Mouse (Mus musculus): ENCODE measurements around the gene Braf.

Braf gene

GRCm38 (mm10) chr6:39607365-39607764 lies 117.9 kb downstream of the Braf start:
- DNase-seq (ENCODE audit: low spot score in 2 of 2), result no peak

GRCm38 (mm10) chr6:39606862-39607261 lies 118.4 kb downstream of the Braf start:
- no peak for DNase-seq (ENCODE audit: low spot score in 2 of 2)

GRCm38 (mm10) chr6:39606056-39606455 lies 119.2 kb downstream of the Braf start:
- DNase-seq (ENCODE audit: low spot score in 2 of 2), result no peak

- DNase-seq (ENCODE audit: low spot score in 2 of 2), result peak; percentile 34 to 36
These were observed 120.7 kb downstream of the Braf start for GRCm38 (mm10) chr6:39604565-39604964.

- DNase-seq (ENCODE audit: low spot score in 2 of 2), result no peak
These were observed 123.4 kb downstream of the Braf start for GRCm38 (mm10) chr6:39601828-39602227.

- DNase-seq (ENCODE audit: low spot score in 2 of 2), result no peak
These were observed 124.4 kb downstream of the Braf start for GRCm38 (mm10) chr6:39600851-39601250.

- DNase-seq (ENCODE audit: low spot score in 2 of 2), result peak; percentile 92 to 93
These were observed 132.7 kb downstream of the Braf start, which contains the start of gene Ndufb2 for GRCm38 (mm10) chr6:39592401-39593214. Gene Ndufb2 (plus strand): TSS chr6:39592574.

GRCm38 (mm10) chr6:39591481-39591880 lies 133.8 kb downstream of the Braf start:
- no peak for DNase-seq (ENCODE audit: low spot score in 2 of 2)

GRCm38 (mm10) chr6:39585517-39585916 lies 139.7 kb downstream of the Braf start, which contains the start of gene Gm42420:
Gene Gm42420 (plus strand): TSS chr6:39585753.
- DNase-seq (ENCODE audit: low spot score in 2 of 2), result no peak

GRCm38 (mm10) chr6:39581087-39581784 lies 144.0 kb downstream of the Braf start:
- DNase-seq (ENCODE audit: low spot score in 2 of 2), result no peak

- DNase-seq (ENCODE audit: low spot score in 2 of 2), result no peak
These were observed 144.7 kb downstream of the Braf start for GRCm38 (mm10) chr6:39580558-39580957.

- DNase-seq (ENCODE audit: low spot score in 2 of 2), result peak in 1 of 2 experiments; percentile 67
These were observed 145.7 kb downstream of the Braf start for GRCm38 (mm10) chr6:39579552-39579951.

- no peak for DNase-seq (ENCODE audit: low spot score in 2 of 2)
These were observed 150.3 kb downstream of the Braf start for GRCm38 (mm10) chr6:39574951-39575350.

GRCm38 (mm10) chr6:39574555-39574869 lies 150.8 kb downstream of the Braf start:
- no peak for DNase-seq (ENCODE audit: low spot score in 2 of 2)

GRCm38 (mm10) chr6:39573791-39574554 lies 151.3 kb downstream of the Braf start, which contains the start of gene Adck2:
Gene Adck2 (plus strand): TSS chr6:39573873.
- peak; percentile 70 to 71 for DNase-seq (ENCODE audit: low spot score in 2 of 2)

GRCm38 (mm10) chr6:39570426-39570825 lies 154.8 kb downstream of the Braf start:
- no peak for DNase-seq (ENCODE audit: low spot score in 2 of 2)

GRCm38 (mm10) chr6:39567528-39567927 lies 157.7 kb downstream of the Braf start:
- no peak for DNase-seq (ENCODE audit: low spot score in 2 of 2)

- peak; percentile 78 to 83 for DNase-seq (ENCODE audit: low spot score in 2 of 2)
These were observed 162.9 kb downstream of the Braf start for GRCm38 (mm10) chr6:39562166-39563015.

- no peak for DNase-seq (ENCODE audit: low spot score in 2 of 2)
These were observed 165.9 kb downstream of the Braf start for GRCm38 (mm10) chr6:39559276-39559939.

- DNase-seq (ENCODE audit: low spot score in 2 of 2), result peak; percentile 77 to 83
These were observed 167.5 kb downstream of the Braf start, which contains the start of gene Dennd2a for GRCm38 (mm10) chr6:39557723-39558261. Gene Dennd2a (minus strand): TSS chr6:39557867.

Data from right cerebral cortex, postnatal 36 days (tissue).